Mouse (Mus musculus) c-Kit-negative CD71-positive TER-119-positive erythroid progenitor cells, embryonic 14.5 days (primary cell): Measurements from ENCODE around the gene Idh2.

Source experiments
- DNase-seq: peaks from one replicate; pipeline ENCODE4 v3.0.0-alpha.2; 2013; ENCODE audit warnings: low read depth, low spot score

Idh2 gene

DNA sequence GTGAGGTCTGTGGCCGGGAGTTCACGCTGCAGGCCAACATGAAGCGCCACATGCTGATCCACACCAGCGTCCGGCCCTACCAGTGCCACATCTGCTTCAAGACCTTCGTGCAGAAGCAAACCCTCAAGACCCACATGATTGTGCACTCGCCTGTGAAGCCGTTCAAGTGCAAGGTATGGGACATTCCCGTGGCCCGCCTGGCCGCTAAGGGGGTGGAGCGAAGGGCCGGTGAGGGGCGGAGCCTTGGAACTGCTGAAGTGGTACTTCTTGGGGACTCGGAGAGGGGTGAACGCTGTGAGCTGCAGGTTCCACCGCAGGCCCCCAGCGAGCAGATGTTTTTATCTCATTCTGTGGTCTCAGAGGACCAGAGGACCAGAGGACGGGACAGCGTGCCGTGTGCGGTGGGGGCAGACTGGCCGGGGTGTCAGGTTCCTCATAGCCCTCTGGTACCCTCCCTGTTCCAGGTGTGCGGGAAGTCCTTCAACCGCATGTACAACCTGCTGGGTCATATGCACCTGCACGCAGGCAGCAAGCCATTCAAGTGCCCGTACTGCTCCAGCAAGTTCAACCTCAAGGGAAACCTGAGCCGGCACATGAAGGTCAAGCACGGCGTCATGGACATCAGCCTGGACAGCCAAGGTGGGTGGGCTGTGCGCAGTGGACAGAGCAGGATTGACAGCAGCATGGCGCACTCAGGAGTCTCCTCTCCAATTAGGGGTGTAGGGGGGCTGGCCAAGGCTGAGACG is 29.0 kb downstream of the Idh2 start:
- DNase-seq = no peak

- peak; percentile 58 for DNase-seq
These were observed 30.7 kb downstream of the Idh2 start for GRCm38 (mm10) chr7:80084484-80084931.

GRCm38 (mm10) chr7:80081586-80082554 is 33.3 kb downstream of the Idh2 start:
- no peak for DNase-seq

GRCm38 (mm10) chr7:80078792-80079301 is 36.3 kb downstream of the Idh2 start:
- DNase-seq = no peak

DNA sequence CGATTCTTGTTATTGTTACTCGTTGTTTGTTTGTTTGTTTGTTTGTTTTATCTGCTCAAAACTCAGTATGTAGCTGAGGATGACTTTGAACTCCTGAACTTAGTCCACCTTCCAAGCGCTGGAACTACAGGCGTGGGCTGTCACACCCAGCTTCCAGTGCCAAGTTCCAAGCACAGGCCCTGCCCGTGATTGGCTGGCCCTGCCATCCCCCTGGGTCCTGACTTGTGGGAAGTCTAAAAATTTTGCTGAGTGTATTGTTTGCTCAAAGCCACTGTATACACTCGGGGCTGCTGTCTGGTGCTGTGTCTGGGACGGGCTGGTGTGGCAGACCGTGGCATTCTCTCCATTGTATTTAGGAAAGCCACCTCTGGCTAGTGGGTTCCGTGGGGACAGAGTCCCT is 37.4 kb downstream of the Idh2 start:
- DNase-seq = no peak

- DNase-seq = no peak
These were observed 38.1 kb downstream of the Idh2 start for GRCm38 (mm10) chr7:80076961-80077716.

DNA sequence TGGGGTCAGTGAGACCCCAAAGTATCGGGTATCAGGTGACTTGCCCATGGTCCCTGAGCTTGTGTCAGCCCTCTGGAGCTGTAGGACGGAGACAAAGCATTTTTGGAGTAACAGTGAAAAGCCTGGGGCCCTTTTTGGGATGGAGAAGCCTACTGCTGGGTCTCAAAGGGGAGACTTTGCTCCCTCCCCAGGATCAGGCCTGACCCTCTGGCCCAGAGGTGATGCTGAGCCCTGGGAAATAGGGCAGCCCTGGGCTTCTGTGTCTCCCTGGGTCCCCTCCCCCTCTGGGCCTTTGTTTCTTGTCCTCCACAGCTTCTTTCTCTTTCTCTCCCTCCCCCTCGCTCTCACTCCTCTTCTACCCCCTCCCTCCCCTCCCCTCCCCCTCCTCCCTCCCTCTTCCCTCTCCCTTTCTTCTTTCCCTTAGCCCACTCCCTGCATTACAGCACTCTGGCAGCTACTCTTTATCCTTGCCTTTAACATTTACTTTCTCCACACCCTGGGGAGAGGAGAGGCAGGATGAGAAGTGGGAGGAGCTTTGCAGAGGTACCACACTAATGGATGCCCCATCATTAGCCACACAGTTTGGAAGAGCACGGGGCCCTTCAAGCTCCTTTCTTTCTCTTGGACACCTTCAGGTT is 39.1 kb downstream of the Idh2 start:
- DNase-seq = no peak

GRCm38 (mm10) chr7:80074921-80075441 is 40.2 kb downstream of the Idh2 start:
- peak; percentile 37 for DNase-seq

DNA sequence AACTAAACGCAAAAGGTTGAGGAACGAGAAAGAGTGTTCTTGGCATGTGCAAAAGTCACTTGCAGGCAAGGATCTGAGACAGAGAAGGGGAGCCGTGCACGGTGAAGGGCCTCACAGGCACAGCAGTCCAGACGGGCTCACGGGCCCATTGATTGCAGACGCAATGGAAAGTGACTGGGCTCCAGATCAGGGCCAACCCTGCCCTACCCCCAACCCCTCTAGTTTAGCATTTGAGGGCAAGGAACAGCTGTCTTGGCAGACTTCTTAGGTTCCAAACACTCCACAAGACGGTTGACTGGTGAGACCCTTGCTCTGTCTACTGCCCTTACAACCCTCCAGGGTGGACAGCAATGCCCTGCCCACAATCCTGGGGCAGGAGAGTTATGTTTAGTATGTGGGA is 41.7 kb downstream of the Idh2 start:
- DNase-seq = no peak

DNA sequence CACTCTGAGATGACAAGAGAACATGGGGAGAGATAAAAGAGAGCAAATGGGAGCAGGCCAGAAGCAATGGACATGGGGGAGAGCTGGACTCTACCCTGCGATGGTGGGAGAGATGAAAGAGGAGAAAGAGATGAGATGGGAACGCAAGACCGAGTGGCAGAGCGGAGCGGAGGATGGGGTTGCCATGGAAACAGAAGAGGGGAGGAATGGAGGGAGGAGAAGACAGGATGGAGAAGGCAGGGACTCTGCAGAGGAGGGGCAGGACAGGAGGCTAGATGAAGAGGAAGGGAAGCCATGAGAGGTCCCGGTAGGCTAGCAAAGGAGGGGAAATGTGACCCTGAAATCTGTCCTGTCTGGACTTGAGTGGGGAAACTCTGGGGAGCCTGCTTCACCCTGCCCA is 42.9 kb downstream of the Idh2 start:
- no peak for DNase-seq

DNA sequence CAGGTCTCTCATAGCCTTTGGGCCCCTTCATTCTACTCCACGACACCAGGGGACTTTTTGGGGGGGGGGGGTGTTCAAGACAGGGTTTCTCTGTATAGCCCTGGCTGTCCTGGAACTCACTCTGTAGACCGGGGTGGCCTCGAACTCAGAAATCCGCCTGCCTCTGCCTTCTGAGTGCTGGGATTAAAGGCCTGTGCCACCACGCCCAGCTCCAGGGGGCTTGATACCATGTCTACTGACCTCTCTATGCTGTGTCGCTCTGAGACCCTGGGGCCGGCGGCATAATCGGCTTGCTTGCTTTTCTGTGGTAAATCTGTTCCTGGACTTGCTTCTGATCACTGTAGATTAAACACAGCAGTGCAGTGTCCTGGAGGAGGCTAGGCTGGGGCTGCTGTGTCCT is 44.0 kb downstream of the Idh2 start:
- no peak for DNase-seq

GRCm38 (mm10) chr7:80069615-80070327 is 45.4 kb downstream of the Idh2 start:
- DNase-seq = no peak

DNA sequence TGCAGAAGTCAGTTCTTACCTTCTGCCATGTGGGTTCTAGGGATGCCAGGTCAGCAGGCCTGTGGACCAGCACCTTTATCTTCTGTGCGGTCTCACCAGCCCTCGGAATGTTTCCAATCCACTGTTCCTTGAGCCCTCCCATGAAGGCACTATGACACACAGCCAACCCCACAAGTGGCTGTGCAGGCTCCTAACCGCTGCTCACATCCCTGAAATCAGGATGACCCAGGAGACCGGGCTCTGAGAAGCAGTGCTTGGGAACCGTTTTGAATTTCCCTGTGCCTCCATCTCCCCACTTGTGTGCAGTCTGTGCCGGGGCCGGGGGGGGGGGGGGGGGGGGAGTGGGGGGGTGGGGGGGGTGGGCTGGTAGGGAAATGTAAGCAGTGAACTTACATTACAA is 46.9 kb downstream of the Idh2 start:
- DNase-seq = no peak

DNA sequence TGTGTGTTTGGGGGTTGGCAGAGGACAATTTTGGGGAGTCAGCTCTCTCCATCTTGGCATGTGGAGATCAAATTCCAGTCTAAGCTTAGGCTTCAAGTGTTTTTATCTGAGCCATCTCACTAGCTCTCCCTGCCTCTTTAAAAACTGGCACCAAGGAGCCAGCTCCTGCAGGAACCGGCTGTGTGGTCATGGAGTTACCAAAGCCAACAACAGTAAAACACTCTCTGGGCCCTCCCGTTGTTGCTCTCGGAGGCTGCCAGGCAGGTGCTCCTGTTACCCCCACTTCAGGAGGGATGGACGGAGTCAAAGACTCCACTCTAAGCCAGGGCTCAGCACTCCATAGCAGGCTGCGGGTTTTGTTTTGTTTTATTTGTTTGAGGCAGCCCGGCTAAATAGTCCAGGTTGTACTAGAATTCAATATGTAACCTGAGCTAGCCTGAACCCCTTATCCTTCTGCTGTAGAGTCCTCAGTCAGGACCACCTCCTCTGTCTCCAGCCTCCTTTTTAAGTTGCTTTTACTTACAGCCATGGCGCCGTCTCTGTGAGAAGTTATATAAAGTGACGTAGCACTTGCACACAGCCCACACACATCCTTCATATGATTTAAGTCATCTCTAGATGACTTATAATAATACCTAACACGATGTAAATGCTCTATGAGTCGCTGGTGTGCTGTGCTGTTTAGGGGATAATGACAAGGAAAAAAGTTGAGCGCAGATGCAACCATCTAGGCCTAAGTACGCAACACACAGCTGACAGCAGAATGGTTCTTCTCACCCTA is 48.3 kb downstream of the Idh2 start:
- DNase-seq = no peak

DNA sequence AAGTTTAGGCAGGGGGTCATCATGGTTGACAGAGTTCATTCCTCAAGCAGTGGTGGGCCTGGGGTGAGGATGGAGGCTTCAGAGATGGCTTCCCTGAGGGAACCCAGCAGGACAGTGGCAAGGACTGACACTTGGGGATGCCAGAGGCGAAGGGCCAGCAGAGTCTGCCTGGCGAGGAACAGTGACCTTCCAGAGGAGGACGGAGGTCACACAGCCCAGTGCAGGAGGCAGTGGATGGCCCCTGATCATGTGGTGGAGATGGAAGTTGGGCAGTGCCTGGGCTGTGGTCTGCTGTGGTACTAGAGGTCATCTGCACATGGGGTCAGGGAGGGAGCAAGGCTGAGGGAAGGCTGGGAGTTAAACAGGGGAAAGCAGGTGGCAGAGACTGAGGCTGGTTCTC is 49.9 kb downstream of the Idh2 start:
- DNase-seq = no peak

GRCm38 (mm10) chr7:80063902-80064736 is 51.1 kb downstream of the Idh2 start:
- no peak for DNase-seq

DNA sequence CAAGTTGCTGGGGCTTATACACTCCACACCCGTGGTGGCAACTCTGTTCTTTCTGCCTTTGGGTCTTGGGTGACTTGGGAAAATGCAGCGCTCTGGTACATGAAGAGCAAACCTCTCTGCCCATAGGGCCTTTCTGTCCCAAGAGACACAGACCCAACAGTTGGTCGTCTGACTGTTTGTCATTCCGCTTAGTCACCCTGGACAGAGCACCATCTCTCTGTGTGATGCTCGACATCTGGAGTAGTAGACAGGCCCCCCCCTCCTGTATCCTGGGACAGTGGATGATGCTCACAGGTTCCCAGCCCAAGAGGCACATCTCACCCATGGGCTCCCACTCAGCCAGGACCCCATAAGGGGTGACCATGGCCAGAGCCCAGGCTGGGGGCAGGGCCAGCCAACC is 51.9 kb downstream of the Idh2 start:
- no peak for DNase-seq

GRCm38 (mm10) chr7:80062083-80062826 is 52.9 kb downstream of the Idh2 start:
- DNase-seq = no peak
